Mouse (Mus musculus) hindbrain, embryonic 11.5 days (tissue): ENCODE results near the gene Syne1. TPM values are rescaled to one million over a fixed set of nuclear protein-coding genes. Genes with fewer than 3 reads are reported as not detected.
A peak's percentile ranks its signal among the peaks of the same experiment; 100 is the strongest.

Source experiments
- ATAC-seq: fragments of 200-750 bp; cut with Nextera tagmentation; 2 replicates; pipeline ENCODE4 v1.8.0; 2017; ENCODE audit warnings: mild to moderate bottlenecking, moderate TSS enrichment, moderate library complexity; ENCODE audit not compliant: low FRiP score
- DNase-seq: peaks from one replicate; pipeline ENCODE4 v3.0.0-alpha.2; 2015; ENCODE audit warnings: low spot score
- H3K27ac ChIP-seq: fragments of 300-500 bp; sonication (generic); 2 replicates; pipeline ENCODE4 v1.5.1; 2014; ENCODE audit warnings: mild to moderate bottlenecking, low read depth, low read length
- H3K27me3 ChIP-seq: fragments of 300-500 bp; sonication (generic); 2 replicates; pipeline ENCODE4 v1.6.1; 2014; ENCODE audit warnings: mild to moderate bottlenecking, low read length, moderate library complexity, mixed read lengths; ENCODE audit not compliant: control insufficient read depth, insufficient read depth
- H3K36me3 ChIP-seq: fragments of 300-500 bp; sonication (generic); 2 replicates; pipeline ENCODE4 v1.6.1; 2014; ENCODE audit warnings: mild to moderate bottlenecking, low read length, moderate library complexity, mixed read lengths; ENCODE audit not compliant: control insufficient read depth, insufficient read depth
- H3K4me1 ChIP-seq: fragments of 300-500 bp; sonication (generic); replicated peaks from 2 replicates; pipeline ENCODE4 v1.6.1; 2014; ENCODE audit warnings: low read length, mixed read lengths; ENCODE audit not compliant: control insufficient read depth, insufficient read depth
- H3K4me2 ChIP-seq: fragments of 300-500 bp; sonication (generic); replicated peaks from 2 replicates; pipeline ENCODE4 v1.6.1; 2014; ENCODE audit warnings: mild to moderate bottlenecking, low read depth, low read length
- H3K4me3 ChIP-seq: fragments of 300-500 bp; sonication (generic); 2 replicates; pipeline ENCODE4 v1.5.1; 2014; ENCODE audit warnings: low read depth, low read length
- H3K9ac ChIP-seq: fragments of 300-500 bp; sonication (generic); 2 replicates; pipeline ENCODE4 v1.6.1; 2014; ENCODE audit warnings: low read depth, low read length
- H3K9me3 ChIP-seq: fragments of 300-500 bp; sonication (generic); 2 replicates; pipeline ENCODE4 v1.6.1; 2016; ENCODE audit warnings: low read length; ENCODE audit not compliant: control insufficient read depth
- WGBS: fragments of 180-500 bp; shearing (Covaris S2); extraction: QIAGEN DNeasy Blood & Tissue Kit; methylation state at CpG from one replicate; pipeline ENCODE4 v1.1.7; 2014; 5-methylcytosine and 5-hydroxymethylcytosine counted together
- polyA plus RNA-seq: library from polyadenylated mRNA; unstranded; fragments of >200 nt; fragmentation: Nextera tagmentation; extraction: Ambion mirVana; gene quantifications from 2 replicates; pipeline ENCODE4 v1.2.1, GENCODE M21; 2014

Gene Syne1
- polyA plus RNA-seq, 1 experiment from 2014 or later: 6.3 TPM

- H3K4me1 ChIP-seq: no peaks in the 10 kb centered on the region
- WGBS: 1% methylated on average over 13 of the region's 13 CpGs
- H3K27ac ChIP-seq: peak overlapping the region; percentile 48
- no peaks in the 10 kb centered on the region for H3K36me3 ChIP-seq
- H3K4me2 ChIP-seq: peak overlapping the region; percentile 50
- ATAC-seq (peak; percentile 93), DNase-seq (no peak)
- H3K27me3 ChIP-seq: no peaks in the 10 kb centered on the region
- no peaks in the 10 kb centered on the region for H3K9me3 ChIP-seq
- peak overlapping the region; percentile 53 for H3K9ac ChIP-seq
- peak overlapping the region; percentile 45 for H3K4me3 ChIP-seq
Observed at GRCm38 (mm10) chr10:5194081-5194670, 357.1 kb downstream of the Syne1 start.

GRCm38 (mm10) chr10:5192861-5193490 is 358.3 kb downstream of the Syne1 start:
- no peak overlapping the region for H3K4me3 ChIP-seq
- no peaks in the 10 kb centered on the region for H3K4me1 ChIP-seq
- no peak overlapping the region for H3K9ac ChIP-seq
- DNase-seq (no peak), ATAC-seq (no peak)
- 83% methylated on average over 9 of the region's 9 CpGs for WGBS
- no peak overlapping the region for H3K4me2 ChIP-seq
- H3K27ac ChIP-seq: no peak overlapping the region
- no peaks in the 10 kb centered on the region for H3K36me3 ChIP-seq
- H3K27me3 ChIP-seq: no peaks in the 10 kb centered on the region
- H3K9me3 ChIP-seq: no peaks in the 10 kb centered on the region

DNA sequence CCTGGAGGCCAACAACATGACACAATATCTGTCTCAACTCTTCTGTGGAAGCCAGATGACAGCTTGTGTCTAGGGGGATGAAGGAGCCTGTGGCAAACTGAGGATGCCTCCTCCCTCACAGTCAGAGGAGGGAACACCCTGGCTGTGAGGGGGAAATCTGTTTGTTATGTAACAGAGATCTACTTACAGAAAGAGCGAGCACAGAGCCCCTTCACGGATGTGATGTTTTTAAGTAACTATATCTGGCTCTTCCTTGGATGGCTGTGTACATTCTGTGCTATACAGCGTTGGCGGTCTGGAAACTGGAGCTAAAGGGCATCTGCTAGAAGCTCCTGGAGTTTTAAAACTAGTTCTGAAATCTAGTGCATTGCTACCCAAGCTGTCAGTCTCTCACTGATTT is 360.5 kb downstream of the Syne1 start:
- Histone ChIP-seq H3K4me1 (no peaks in the 10 kb centered on the region), H3K36me3 (no peaks in the 10 kb centered on the region), H3K9me3 (no peaks in the 10 kb centered on the region), H3K27ac (no peak overlapping the region), H3K27me3 (no peaks in the 10 kb centered on the region), H3K4me2 (no peak overlapping the region), H3K9ac (no peak overlapping the region), H3K4me3 (no peak overlapping the region)
- 80% methylated on average over 4 of the region's 4 CpGs for WGBS
- ATAC-seq: no peak
- DNase-seq: no peak

DNA sequence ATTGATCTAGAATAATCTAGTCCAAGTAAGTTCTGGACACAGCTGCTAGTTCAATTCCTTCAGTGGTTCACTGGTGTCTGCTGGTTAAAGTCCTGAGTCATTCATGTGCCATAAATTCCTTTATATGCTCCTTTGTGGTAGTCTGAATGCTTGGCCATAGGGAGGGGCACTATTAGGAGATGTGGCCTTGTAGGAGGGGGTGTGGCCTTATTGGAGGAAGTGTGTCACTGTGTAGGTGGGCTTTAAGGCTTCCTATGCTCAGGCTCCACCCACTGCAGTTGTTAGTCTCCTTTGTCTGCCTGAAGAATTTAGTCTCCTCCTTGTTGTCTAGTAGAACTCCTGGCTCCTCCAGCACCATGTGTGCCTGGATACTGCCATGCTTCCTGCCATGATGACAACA is 362.4 kb downstream of the Syne1 start:
- no peak for DNase-seq
- Histone ChIP-seq H3K36me3 (no peaks in the 10 kb centered on the region), H3K27me3 (no peaks in the 10 kb centered on the region), H3K9ac (no peak overlapping the region), H3K9me3 (no peaks in the 10 kb centered on the region), H3K4me2 (no peak overlapping the region), H3K4me1 (no peaks in the 10 kb centered on the region), H3K4me3 (no peak overlapping the region), H3K27ac (no peak overlapping the region)
- ATAC-seq: no peak

- ATAC-seq (no peak), DNase-seq (no peak)
- H3K27ac ChIP-seq: no peak overlapping the region
- no peak overlapping the region for H3K4me3 ChIP-seq
- no peaks in the 10 kb centered on the region for H3K4me1 ChIP-seq
- no peaks in the 10 kb centered on the region for H3K9me3 ChIP-seq
- no peak overlapping the region for H3K4me2 ChIP-seq
- H3K27me3 ChIP-seq: no peaks in the 10 kb centered on the region
- H3K9ac ChIP-seq: no peak overlapping the region
- WGBS: 85% methylated on average over 19 of the region's 19 CpGs
- no peaks in the 10 kb centered on the region for H3K36me3 ChIP-seq
Observed at GRCm38 (mm10) chr10:5185156-5186083, 365.9 kb downstream of the Syne1 start.

DNA sequence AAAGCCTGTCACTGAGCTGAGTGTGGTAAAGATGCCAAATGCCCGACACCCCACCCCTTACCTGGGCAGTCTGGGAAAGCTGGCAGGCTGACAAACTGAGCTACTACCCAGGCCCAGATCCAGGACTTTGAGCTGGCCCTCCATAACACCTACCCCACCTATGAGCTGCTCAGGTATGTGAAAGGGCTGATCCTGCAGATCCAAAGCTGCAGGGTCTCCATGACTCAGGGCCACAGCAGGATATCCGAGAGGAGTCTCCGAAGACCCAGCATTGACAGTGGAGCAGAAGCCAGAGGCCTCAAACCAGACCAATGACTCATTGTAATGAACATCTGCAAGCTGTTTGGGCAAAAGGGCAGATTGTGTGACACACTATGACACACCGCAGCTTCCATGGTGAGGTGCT is 369.5 kb downstream of the Syne1 start:
- no peaks in the 10 kb centered on the region for H3K9me3 ChIP-seq
- 92% methylated on average over 4 of the region's 4 CpGs for WGBS
- H3K9ac ChIP-seq: no peak overlapping the region
- no peak overlapping the region for H3K4me2 ChIP-seq
- DNase-seq (no peak), ATAC-seq (no peak)
- H3K4me1 ChIP-seq: no peaks in the 10 kb centered on the region
- no peaks in the 10 kb centered on the region for H3K36me3 ChIP-seq
- no peak overlapping the region for H3K4me3 ChIP-seq
- H3K27me3 ChIP-seq: no peaks in the 10 kb centered on the region
- H3K27ac ChIP-seq: no peak overlapping the region

DNA sequence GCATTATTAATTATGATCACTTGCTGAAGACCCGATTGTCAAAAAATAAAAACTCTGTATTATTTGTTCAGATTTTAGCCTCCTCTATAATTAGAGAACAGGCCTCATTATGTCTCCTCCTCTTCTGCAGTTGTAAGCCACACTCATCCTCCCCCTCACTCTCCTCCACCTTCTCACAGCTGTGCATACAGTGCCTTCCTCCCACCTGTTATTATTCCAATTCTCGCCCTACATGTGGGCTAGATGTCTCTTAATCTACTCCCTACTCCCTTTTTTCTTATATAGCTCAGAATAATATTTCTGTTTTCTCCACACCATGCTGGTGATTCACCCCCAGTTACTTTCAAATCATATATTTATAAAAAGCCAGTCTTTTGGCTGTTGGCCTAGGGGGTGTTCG is 371.4 kb downstream of the Syne1 start:
- no peak overlapping the region for H3K4me2 ChIP-seq
- H3K4me1 ChIP-seq: no peaks in the 10 kb centered on the region
- H3K9me3 ChIP-seq: no peaks in the 10 kb centered on the region
- no peak overlapping the region for H3K27ac ChIP-seq
- DNase-seq (no peak), ATAC-seq (no peak)
- H3K27me3 ChIP-seq: no peaks in the 10 kb centered on the region
- H3K36me3 ChIP-seq: no peaks in the 10 kb centered on the region
- H3K9ac ChIP-seq: no peak overlapping the region
- H3K4me3 ChIP-seq: no peak overlapping the region
- 86% methylated on average over 3 of the region's 3 CpGs for WGBS

- H3K9ac ChIP-seq: no peak overlapping the region
- H3K27me3 ChIP-seq: no peaks in the 10 kb centered on the region
- DNase-seq (no peak), ATAC-seq (no peak)
- no peak overlapping the region for H3K27ac ChIP-seq
- no peaks in the 10 kb centered on the region for H3K36me3 ChIP-seq
- no peak overlapping the region for H3K4me3 ChIP-seq
- H3K9me3 ChIP-seq: no peaks in the 10 kb centered on the region
- 64% methylated on average over 9 of the region's 9 CpGs for WGBS
- H3K4me1 ChIP-seq: no peaks in the 10 kb centered on the region
- H3K4me2 ChIP-seq: no peak overlapping the region
Observed at GRCm38 (mm10) chr10:5177446-5178015, 373.8 kb downstream of the Syne1 start.
